Mouse (Mus musculus) small intestine, adult 2 months (tissue): Measurements from ENCODE around the gene Gfod1.

Experiments used
- CTCF ChIP-seq: fragments of 200-500 bp; IDR thresholded peaks from 2 replicates; pipeline ENCODE4 v1.5.1; 2012; ENCODE audit warnings: low read depth, mild to moderate bottlenecking, control low read depth, inconsistent platforms, low read length, moderate library complexity, mixed read lengths; ENCODE audit not compliant: insufficient replicate concordance, insufficient read length; ENCODE audit errors: extremely low read depth
- POLR2A ChIP-seq: fragments of 200-500 bp; IDR thresholded peaks from 2 replicates; pipeline ENCODE4 v1.6.1; 2012; ENCODE audit warnings: low read depth, mild to moderate bottlenecking, control low read depth, inconsistent platforms, low read length, moderate library complexity

DNA sequence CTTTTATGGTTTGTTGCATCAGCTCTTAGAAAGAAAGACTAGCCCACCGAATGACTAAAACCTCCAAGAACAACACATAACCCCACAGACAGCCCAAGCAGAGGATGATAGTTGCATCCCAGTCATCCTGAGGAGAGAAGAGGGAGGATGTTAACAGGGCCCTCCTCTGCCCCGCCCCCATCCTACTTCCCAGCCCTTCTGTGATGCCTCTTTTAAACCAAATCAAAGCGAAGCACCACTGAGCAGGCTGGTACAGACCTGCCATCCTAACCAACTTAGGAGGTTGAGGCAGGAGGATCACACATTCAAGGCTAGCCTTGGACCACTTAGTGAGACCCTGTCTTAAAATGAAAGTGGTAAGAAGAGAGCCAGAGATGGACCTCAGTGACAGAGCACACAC lies 36.8 kb downstream of the Gfod1 start:
- TF ChIP-seq POLR2A (no peak), CTCF (no peak)
